Mouse (Mus musculus): ENCODE results near the gene Cyp2e1. TPM values are rescaled to one million over a fixed set of nuclear protein-coding genes. Genes with fewer than 3 reads are reported as not detected.

The Cyp2e1 gene
- polyA plus RNA-seq, 1 experiment from 2014 or later, result not detected

- 56% methylated on average over 5 of the region's 5 CpGs for WGBS
- Histone ChIP-seq H3K4me2 (ENCODE audit: low read depth, severe bottlenecking) (peak overlapping the region; percentile 84), H3K27me3 (ENCODE audit: control insufficient read depth, insufficient read depth, low read length) (no peaks in the 10 kb centered on the region), H3K9ac (ENCODE audit: low read length) (peak overlapping the region; percentile 58), H3K4me3 (ENCODE audit: low read depth, low read length) (peak overlapping the region; percentile 49), H3K4me1 (ENCODE audit: control insufficient read depth, insufficient read depth, low read length) (no peaks in the 10 kb centered on the region), H3K9me3 (ENCODE audit: control insufficient read depth, low read length) (no peaks in the 10 kb centered on the region), H3K27ac (replicated peaks; ENCODE audit: low read depth, low read length) (no peak overlapping the region), H3K36me3 (ENCODE audit: control insufficient read depth, insufficient read depth, low read length) (no peaks in the 10 kb centered on the region)
- ATAC-seq (ENCODE audit: insufficient number of reproducible peaks, low FRiP score, low TSS enrichment, low read depth) (no peak), DNase-seq (ENCODE audit: low spot score) (no peak)
Measured at GRCm38 (mm10) chr7:140821305-140821652, 57.7 kb downstream of the Cyp2e1 start.

- H3K4me3 ChIP-seq (ENCODE audit: low read depth, low read length), result peak within 1 kb of the TSS; percentile 49
- H3K9ac ChIP-seq (ENCODE audit: low read length), result peak within 1 kb of the TSS; percentile 58
- H3K27me3 ChIP-seq (ENCODE audit: control insufficient read depth, insufficient read depth, low read length), result no peaks in the 10 kb centered on the region
- WGBS, result under 1% methylated on average over 21 of the region's 21 CpGs
- H3K4me2 ChIP-seq (ENCODE audit: low read depth, severe bottlenecking), result peak within 1 kb of the TSS; percentile 84
- H3K9me3 ChIP-seq (ENCODE audit: control insufficient read depth, low read length), result no peaks in the 10 kb centered on the region
- DNase-seq (ENCODE audit: low spot score), result peak; percentile 65
- no peaks in the 10 kb centered on the region for H3K4me1 ChIP-seq (ENCODE audit: control insufficient read depth, insufficient read depth, low read length)
- peak; percentile 59 for ATAC-seq (ENCODE audit: insufficient number of reproducible peaks, low FRiP score, low TSS enrichment, low read depth)
- no peak within 1 kb of the TSS for H3K27ac ChIP-seq (replicated peaks; ENCODE audit: low read depth, low read length)
- no peaks in the 10 kb centered on the region for H3K36me3 ChIP-seq (ENCODE audit: control insufficient read depth, insufficient read depth, low read length)
Measured at GRCm38 (mm10) chr7:140821653-140822329, 58.3 kb downstream of the Cyp2e1 start, which contains the start of gene Zfp941. TSS of gene Zfp941 (minus strand) at chr7:140822178.

GRCm38 (mm10) chr7:140822731-140823130, 59.2 kb downstream of the Cyp2e1 start:
- H3K9me3 ChIP-seq (ENCODE audit: control insufficient read depth, low read length), result no peaks in the 10 kb centered on the region
- H3K9ac ChIP-seq (ENCODE audit: low read length), result no peak overlapping the region
- DNase-seq (ENCODE audit: low spot score) (no peak), ATAC-seq (ENCODE audit: insufficient number of reproducible peaks, low FRiP score, low TSS enrichment, low read depth) (no peak)
- H3K4me1 ChIP-seq (ENCODE audit: control insufficient read depth, insufficient read depth, low read length), result no peaks in the 10 kb centered on the region
- H3K27ac ChIP-seq (replicated peaks; ENCODE audit: low read depth, low read length), result no peak overlapping the region
- WGBS, result 96% methylated on average over 4 of the region's 4 CpGs
- no peaks in the 10 kb centered on the region for H3K36me3 ChIP-seq (ENCODE audit: control insufficient read depth, insufficient read depth, low read length)
- no peak overlapping the region for H3K4me3 ChIP-seq (ENCODE audit: low read depth, low read length)
- H3K4me2 ChIP-seq (ENCODE audit: low read depth, severe bottlenecking), result no peak overlapping the region
- no peaks in the 10 kb centered on the region for H3K27me3 ChIP-seq (ENCODE audit: control insufficient read depth, insufficient read depth, low read length)

Other genes with a start within 250 kb of the Cyp2e1 start
- gene Olfr538, start 195.9 kb upstream of the Cyp2e1 start, polyA plus RNA-seq (2014; fragmentation: Nextera tagmentation; extraction: Ambion mirVana), result not detected in 2 replicates
- not detected in 2 replicates for gene Olfr46, start 162.5 kb upstream of the Cyp2e1 start, polyA plus RNA-seq (2014; fragmentation: Nextera tagmentation; extraction: Ambion mirVana)
- not detected in 2 replicates for gene Olfr61, start 134.8 kb upstream of the Cyp2e1 start, polyA plus RNA-seq (2014; fragmentation: Nextera tagmentation; extraction: Ambion mirVana)
- not detected in 2 replicates for gene Olfr53, start 117.3 kb upstream of the Cyp2e1 start, polyA plus RNA-seq (2014; fragmentation: Nextera tagmentation; extraction: Ambion mirVana)
- gene Olfr539, start 103.8 kb upstream of the Cyp2e1 start, polyA plus RNA-seq (2014; fragmentation: Nextera tagmentation; extraction: Ambion mirVana), result not detected in 2 replicates
- 0.09 TPM in 1 of 2 replicates, not detected in the other for gene Olfr45, start 81.8 kb upstream of the Cyp2e1 start, polyA plus RNA-seq (2014; fragmentation: Nextera tagmentation; extraction: Ambion mirVana)
- gene Olfr541, start 66.5 kb upstream of the Cyp2e1 start, polyA plus RNA-seq (2014; fragmentation: Nextera tagmentation; extraction: Ambion mirVana), result not detected in 2 replicates
- gene Syce1, start 24.1 kb downstream of the Cyp2e1 start, polyA plus RNA-seq (2014; fragmentation: Nextera tagmentation; extraction: Ambion mirVana), result 0.85 and 1.0 TPM in 2 replicates
- 2.0 and 3.1 TPM in 2 replicates for gene Zfp941, start 58.4 kb downstream of the Cyp2e1 start, polyA plus RNA-seq (2014; fragmentation: Nextera tagmentation; extraction: Ambion mirVana)
- gene Urah, start 71.3 kb downstream of the Cyp2e1 start, polyA plus RNA-seq (2014; fragmentation: Nextera tagmentation; extraction: Ambion mirVana), result 0.68 and 0.78 TPM in 2 replicates
- not detected in 2 replicates for gene Scgb1c1, start 81.8 kb downstream of the Cyp2e1 start, polyA plus RNA-seq (2014; fragmentation: Nextera tagmentation; extraction: Ambion mirVana)
- not detected in 2 replicates for gene Odf3, start 84.1 kb downstream of the Cyp2e1 start, polyA plus RNA-seq (2014; fragmentation: Nextera tagmentation; extraction: Ambion mirVana)
- not detected in 2 replicates for gene Gm45785, start 92.6 kb downstream of the Cyp2e1 start, polyA plus RNA-seq (2014; fragmentation: Nextera tagmentation; extraction: Ambion mirVana)
- gene Ric8a, start 93.2 kb downstream of the Cyp2e1 start, polyA plus RNA-seq (2014; fragmentation: Nextera tagmentation; extraction: Ambion mirVana), result 57.2 and 61.4 TPM in 2 replicates
- gene Bet1l, start 93.8 kb downstream of the Cyp2e1 start, polyA plus RNA-seq (2014; fragmentation: Nextera tagmentation; extraction: Ambion mirVana), result 27.9 and 33.6 TPM in 2 replicates
- 185 and 243 TPM in 2 replicates for gene Psmd13, start 118.2 kb downstream of the Cyp2e1 start, polyA plus RNA-seq (2014; fragmentation: Nextera tagmentation; extraction: Ambion mirVana)
- 21.6 and 23.2 TPM in 2 replicates for gene Sirt3, start 118.6 kb downstream of the Cyp2e1 start, polyA plus RNA-seq (2014; fragmentation: Nextera tagmentation; extraction: Ambion mirVana)
- 0.88 and 1.0 TPM in 2 replicates for gene Cox8b, start 136.7 kb downstream of the Cyp2e1 start, polyA plus RNA-seq (2014; fragmentation: Nextera tagmentation; extraction: Ambion mirVana)
- 0.26 TPM in 1 of 2 replicates, not detected in the other for gene Nlrp6, start 157.2 kb downstream of the Cyp2e1 start, polyA plus RNA-seq (2014; fragmentation: Nextera tagmentation; extraction: Ambion mirVana)
- gene Pgghg, start 177.7 kb downstream of the Cyp2e1 start, polyA plus RNA-seq (2014; fragmentation: Nextera tagmentation; extraction: Ambion mirVana), result 13.6 and 16.1 TPM in 2 replicates
- gene Ifitm5, start 186.6 kb downstream of the Cyp2e1 start, polyA plus RNA-seq (2014; fragmentation: Nextera tagmentation; extraction: Ambion mirVana), result 1.7 and 1.9 TPM in 2 replicates
- gene Gm45717, start 192.2 kb downstream of the Cyp2e1 start, polyA plus RNA-seq (2014; fragmentation: Nextera tagmentation; extraction: Ambion mirVana), result not detected in 2 replicates
- gene Ifitm2, start 192.2 kb downstream of the Cyp2e1 start, polyA plus RNA-seq (2014; fragmentation: Nextera tagmentation; extraction: Ambion mirVana), result 853 and 900 TPM in 2 replicates
- gene Ifitm1, start 203.5 kb downstream of the Cyp2e1 start, polyA plus RNA-seq (2014; fragmentation: Nextera tagmentation; extraction: Ambion mirVana), result 63.9 and 68.3 TPM in 2 replicates
- 45.3 and 50.4 TPM in 2 replicates for gene Ifitm3, start 247.0 kb downstream of the Cyp2e1 start, polyA plus RNA-seq (2014; fragmentation: Nextera tagmentation; extraction: Ambion mirVana)

Measured in limb, embryonic 11.5 days (tissue).